Mouse (Mus musculus) bone marrow macrophage, adult 2 months (primary cell): ENCODE measurements around the gene Dpysl4.

Source experiments
- CTCF ChIP-seq: IDR thresholded peaks from 2 replicates; pipeline ENCODE4 v1.5.1; 2012; ENCODE audit warnings: low read depth, mild to moderate bottlenecking, low read length, moderate library complexity
- POLR2A ChIP-seq: IDR thresholded peaks from 2 replicates; pipeline ENCODE4 v1.6.1; 2012; ENCODE audit warnings: mild to moderate bottlenecking, low read depth, low read length, borderline replicate concordance

GRCm38 (mm10) chr7:139125881-139126280, 40.1 kb downstream of the Dpysl4 start:
- TF ChIP-seq CTCF (no peak), POLR2A (no peak)
